Mouse (Mus musculus) stomach, embryonic 15.5 days (tissue): ENCODE measurements around the gene Kctd18. TPM values are rescaled to one million over a fixed set of nuclear protein-coding genes. Genes with fewer than 3 reads are reported as not detected.

ENCODE experiments used
- ATAC-seq: fragments of 200-750 bp; cut with Nextera tagmentation; 2 replicates; pipeline ENCODE4 v1.8.0; 2017; ENCODE audit warnings: low read depth, moderate number of reproducible peaks, moderate TSS enrichment; ENCODE audit not compliant: insufficient read depth, low FRiP score
- H3K27ac ChIP-seq: fragments of 300-500 bp; sonication (generic); 2 replicates; pipeline ENCODE4 v1.5.1; 2015; ENCODE audit warnings: mild to moderate bottlenecking, inconsistent platforms
- H3K27me3 ChIP-seq: fragments of 300-500 bp; sonication (generic); replicated peaks from 2 replicates; pipeline ENCODE4 v1.6.1; 2015; ENCODE audit warnings: inconsistent platforms
- H3K36me3 ChIP-seq: fragments of 300-500 bp; sonication (generic); 2 replicates; pipeline ENCODE4 v1.6.1; 2015; ENCODE audit warnings: inconsistent platforms
- H3K4me1 ChIP-seq: fragments of 300-500 bp; sonication (generic); 2 replicates; pipeline ENCODE4 v1.6.1; 2015; ENCODE audit warnings: inconsistent platforms
- H3K4me2 ChIP-seq: fragments of 300-500 bp; sonication (generic); 2 replicates; pipeline ENCODE4 v1.6.1; 2015; ENCODE audit warnings: mild to moderate bottlenecking, inconsistent platforms
- H3K4me3 ChIP-seq: fragments of 300-500 bp; sonication (generic); replicated peaks from 2 replicates; pipeline ENCODE4 v1.5.1; 2015; ENCODE audit warnings: inconsistent platforms
- H3K9ac ChIP-seq: fragments of 300-500 bp; sonication (generic); 2 replicates; pipeline ENCODE4 v1.6.1; 2015; ENCODE audit warnings: inconsistent platforms
- H3K9me3 ChIP-seq: fragments of 300-500 bp; sonication (generic); 2 replicates; pipeline ENCODE4 v1.6.1; 2016; ENCODE audit warnings: inconsistent platforms
- WGBS: fragments of 180-500 bp; shearing (Covaris S2); methylation state at CpG from one replicate; pipeline ENCODE4 v1.1.7; 2015; 5-methylcytosine and 5-hydroxymethylcytosine counted together
- polyA plus RNA-seq: library from polyadenylated mRNA; unstranded; fragments of >200 nt; fragmentation: Nextera tagmentation; extraction: Ambion mirVana; gene quantifications from 2 replicates; pipeline ENCODE4 v1.2.1, GENCODE M21; 2015

Kctd18 gene
- polyA plus RNA-seq, result 13.3 and 14.2 TPM in 2 replicates

- Histone ChIP-seq H3K9me3 (no peaks in the 10 kb centered on the region), H3K4me2 (no peak within 1 kb of the TSS), H3K27ac (no peak within 1 kb of the TSS), H3K4me3 (no peak within 1 kb of the TSS), H3K9ac (no peak within 1 kb of the TSS), H3K36me3 (peaks cover 14% of the 10 kb centered on the region), H3K4me1 (no peaks in the 10 kb centered on the region), H3K27me3 (no peaks in the 10 kb centered on the region)
- WGBS, result 95% methylated on average over 7 of the region's 7 CpGs
- ATAC-seq, result no peak
Measured at GRCm38 (mm10) chr1:58018856-58019255, at the start of gene Kctd18. Gene Kctd18, minus strand, starts transcription at chr1:58018956.

- WGBS, result 60% methylated on average over 3 of the region's 3 CpGs
- ATAC-seq, result no peak
- Histone ChIP-seq H3K4me1 (no peaks in the 10 kb centered on the region), H3K4me3 (no peak overlapping the region), H3K4me2 (no peak overlapping the region), H3K9me3 (no peaks in the 10 kb centered on the region), H3K27me3 (no peaks in the 10 kb centered on the region), H3K9ac (no peak overlapping the region), H3K36me3 (no peaks in the 10 kb centered on the region), H3K27ac (no peak overlapping the region)
Measured at GRCm38 (mm10) chr1:58065606-58066005, 46.9 kb upstream of the Kctd18 start.

- Histone ChIP-seq H3K27ac (no peak overlapping the region), H3K9ac (no peak overlapping the region), H3K9me3 (no peaks in the 10 kb centered on the region), H3K4me3 (no peak overlapping the region), H3K27me3 (no peaks in the 10 kb centered on the region), H3K4me1 (no peaks in the 10 kb centered on the region), H3K36me3 (no peaks in the 10 kb centered on the region), H3K4me2 (no peak overlapping the region)
- no peak for ATAC-seq
- WGBS, result 89% methylated on average over 5 of the region's 5 CpGs
Measured at GRCm38 (mm10) chr1:58065151-58065550, 46.4 kb upstream of the Kctd18 start.

GRCm38 (mm10) chr1:58062131-58062530 lies 43.4 kb upstream of the Kctd18 start:
- no peak for ATAC-seq
- H3K9me3 ChIP-seq, result no peaks in the 10 kb centered on the region
- H3K9ac ChIP-seq, result no peak overlapping the region
- no peaks in the 10 kb centered on the region for H3K36me3 ChIP-seq
- H3K4me3 ChIP-seq, result no peak overlapping the region
- WGBS, result 92% methylated on average over 7 of the region's 7 CpGs
- H3K4me1 ChIP-seq, result no peaks in the 10 kb centered on the region
- H3K4me2 ChIP-seq, result no peak overlapping the region
- H3K27me3 ChIP-seq, result no peaks in the 10 kb centered on the region
- H3K27ac ChIP-seq, result no peak overlapping the region

GRCm38 (mm10) chr1:58058846-58059245 lies 40.1 kb upstream of the Kctd18 start:
- no peak overlapping the region for H3K9ac ChIP-seq
- no peaks in the 10 kb centered on the region for H3K9me3 ChIP-seq
- WGBS, result 78% methylated on average over 4 of the region's 4 CpGs
- no peaks in the 10 kb centered on the region for H3K27me3 ChIP-seq
- H3K36me3 ChIP-seq, result no peaks in the 10 kb centered on the region
- no peak overlapping the region for H3K27ac ChIP-seq
- no peak overlapping the region for H3K4me2 ChIP-seq
- no peak overlapping the region for H3K4me3 ChIP-seq
- no peak for ATAC-seq
- no peaks in the 10 kb centered on the region for H3K4me1 ChIP-seq

GRCm38 (mm10) chr1:58056939-58057338 lies 38.2 kb upstream of the Kctd18 start:
- Histone ChIP-seq H3K27me3 (no peaks in the 10 kb centered on the region), H3K4me2 (no peak overlapping the region), H3K9me3 (no peaks in the 10 kb centered on the region), H3K27ac (no peak overlapping the region), H3K36me3 (no peaks in the 10 kb centered on the region), H3K4me1 (no peaks in the 10 kb centered on the region), H3K4me3 (no peak overlapping the region), H3K9ac (no peak overlapping the region)
- WGBS, result 50% methylated on average over 11 of the region's 11 CpGs
- ATAC-seq, result no peak

GRCm38 (mm10) chr1:58056074-58056807 lies 37.5 kb upstream of the Kctd18 start:
- no peak overlapping the region for H3K9ac ChIP-seq
- no peaks in the 10 kb centered on the region for H3K4me1 ChIP-seq
- WGBS, result 66% methylated on average over 13 of the region's 13 CpGs
- no peak overlapping the region for H3K4me2 ChIP-seq
- ATAC-seq, result no peak
- no peak overlapping the region for H3K27ac ChIP-seq
- H3K36me3 ChIP-seq, result no peaks in the 10 kb centered on the region
- no peaks in the 10 kb centered on the region for H3K27me3 ChIP-seq
- no peak overlapping the region for H3K4me3 ChIP-seq
- no peaks in the 10 kb centered on the region for H3K9me3 ChIP-seq

- Histone ChIP-seq H3K4me3 (no peak overlapping the region), H3K27ac (no peak overlapping the region), H3K36me3 (no peaks in the 10 kb centered on the region), H3K4me1 (no peaks in the 10 kb centered on the region), H3K27me3 (no peaks in the 10 kb centered on the region), H3K4me2 (no peak overlapping the region), H3K9ac (no peak overlapping the region), H3K9me3 (no peaks in the 10 kb centered on the region)
- WGBS, result 87% methylated on average over 11 of the region's 11 CpGs
- no peak for ATAC-seq
Measured at GRCm38 (mm10) chr1:58055598-58055997, 36.8 kb upstream of the Kctd18 start.

GRCm38 (mm10) chr1:58049126-58049525 lies 30.4 kb upstream of the Kctd18 start:
- Histone ChIP-seq H3K4me2 (no peak overlapping the region), H3K27ac (no peak overlapping the region), H3K4me3 (no peak overlapping the region), H3K9ac (no peak overlapping the region), H3K36me3 (no peaks in the 10 kb centered on the region), H3K9me3 (no peaks in the 10 kb centered on the region), H3K4me1 (no peaks in the 10 kb centered on the region), H3K27me3 (no peaks in the 10 kb centered on the region)
- WGBS, result 88% methylated on average over 5 of the region's 5 CpGs
- ATAC-seq, result no peak

GRCm38 (mm10) chr1:58046721-58047290 lies 28.1 kb upstream of the Kctd18 start:
- Histone ChIP-seq H3K27ac (no peak overlapping the region), H3K4me2 (no peak overlapping the region), H3K36me3 (no peaks in the 10 kb centered on the region), H3K4me1 (no peaks in the 10 kb centered on the region), H3K9me3 (no peaks in the 10 kb centered on the region), H3K9ac (no peak overlapping the region), H3K27me3 (no peaks in the 10 kb centered on the region), H3K4me3 (no peak overlapping the region)
- ATAC-seq, result no peak
- WGBS, result 74% methylated on average over 3 of the region's 3 CpGs

GRCm38 (mm10) chr1:58045546-58045945 lies 26.8 kb upstream of the Kctd18 start:
- no peaks in the 10 kb centered on the region for H3K27me3 ChIP-seq
- no peak for ATAC-seq
- no peaks in the 10 kb centered on the region for H3K4me1 ChIP-seq
- H3K9ac ChIP-seq, result no peak overlapping the region
- no peak overlapping the region for H3K4me3 ChIP-seq
- H3K27ac ChIP-seq, result no peak overlapping the region
- H3K36me3 ChIP-seq, result no peaks in the 10 kb centered on the region
- no peak overlapping the region for H3K4me2 ChIP-seq
- no peaks in the 10 kb centered on the region for H3K9me3 ChIP-seq
- 64% methylated on average over 5 of the region's 5 CpGs for WGBS

GRCm38 (mm10) chr1:58045076-58045475 lies 26.3 kb upstream of the Kctd18 start:
- Histone ChIP-seq H3K27me3 (no peaks in the 10 kb centered on the region), H3K4me2 (no peak overlapping the region), H3K9me3 (no peaks in the 10 kb centered on the region), H3K4me3 (no peak overlapping the region), H3K4me1 (no peaks in the 10 kb centered on the region), H3K36me3 (no peaks in the 10 kb centered on the region), H3K9ac (no peak overlapping the region), H3K27ac (no peak overlapping the region)
- ATAC-seq, result no peak
- 53% methylated on average over 3 of the region's 3 CpGs for whole genome bisulfite sequencing
